Mouse (Mus musculus): ENCODE results near the gene Adcy9.

DNA sequence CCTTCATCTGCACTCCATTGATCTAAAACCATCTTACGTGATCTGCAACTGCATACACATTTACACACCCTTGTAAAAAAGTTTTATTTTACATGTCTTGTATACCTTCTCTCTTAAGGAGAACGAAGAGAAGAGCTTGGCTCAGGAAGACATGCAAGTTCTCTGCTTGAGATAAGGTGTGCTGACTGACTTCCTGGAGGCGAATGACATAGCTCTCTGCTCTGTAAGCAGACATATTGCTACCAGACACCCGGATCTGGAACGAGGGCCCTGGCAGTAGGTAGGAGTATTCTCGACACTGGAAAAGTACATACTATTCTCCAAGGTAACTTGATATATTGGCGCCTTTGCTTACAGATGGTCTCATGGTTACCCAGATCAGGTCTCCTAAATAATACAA, 22.7 kb downstream of the Adcy9 start:
- TF ChIP-seq POLR2A (IDR thresholded peaks at IDR 0.05; ENCODE audit: extremely low read depth, insufficient read depth, low read length) (no peak), CTCF (IDR thresholded peaks at IDR 0.05; ENCODE audit: low read depth, low read length) (no peak)
